Comparison of ENCODE assay signal across 9 mouse cellular contexts in genomic region chr1:119503181-119503580, GRCm38 (mm10). TPM values are rescaled to one million over a fixed set of nuclear protein-coding genes. Genes with fewer than 3 reads are reported as not detected.
DNase-seq lines count a peak whose midpoint lies in the region; ATAC-seq and TF ChIP-seq lines count a peak whose summit lies in the region.
"Had no signal": no experiment of that assay in that cellular context is flagged by ENCODE, and none has a peak within 500 bp of the region (broad histone marks: within the 10 kb centered on the region; RNA-seq: fewer than 3 reads in every experiment).

No protein-coding gene starts in this region.

- no peak overlapping the region for H3K27ac ChIP-seq in liver, embryonic 12.5 days
- H3K27ac ChIP-seq in stomach, postnatal 0 days (replicated peaks): no peak overlapping the region

- peak; percentile 41 for DNase-seq in adrenal gland, postnatal 14 days
- DNase-seq in adrenal gland, adult 2 months: no peak
- DNase-seq in stomach, postnatal 0 days (ENCODE audit: low spot score): no peak
- DNase-seq in layer of hippocampus, postnatal 14 days (ENCODE audit: low spot score in 2 of 2): no peak
- DNase-seq in frontal cortex, postnatal 36 days (ENCODE audit: low spot score in 2 of 2): no peak
- DNase-seq: adrenal gland, postnatal 10 days had no signal

- peaks cover 3% of the 10 kb centered on the region; the same call in 1 of the 2 replicates for H3K9me3 ChIP-seq in megakaryocyte, embryonic 14.5 days
- no peaks in the 10 kb centered on the region for H3K9me3 ChIP-seq in liver, embryonic 12.5 days (replicated peaks)
- no peaks in the 10 kb centered on the region for H3K9me3 ChIP-seq in stomach, postnatal 0 days (ENCODE audit: control insufficient read depth, low read length)

- no peak for ATAC-seq in megakaryocyte, adult 5-6 weeks (ENCODE audit: poor library complexity, severe bottlenecking)
- ATAC-seq in liver, embryonic 12.5 days: no peak
- ATAC-seq in stomach, postnatal 0 days (ENCODE audit: low FRiP score, low TSS enrichment): no peak

- H3K9ac ChIP-seq in liver, embryonic 12.5 days: peak overlapping the region; percentile 76; the same call in 1 of the 2 replicates
- H3K9ac ChIP-seq in stomach, postnatal 0 days (ENCODE audit: low read length): peak overlapping the region; percentile 83

- peaks cover 19% of the 10 kb centered on the region for H3K27me3 ChIP-seq in megakaryocyte, embryonic 14.5 days (replicated peaks)
- peaks cover 21% of the 10 kb centered on the region for H3K27me3 ChIP-seq in liver, embryonic 12.5 days (replicated peaks)
- no peaks in the 10 kb centered on the region for H3K27me3 ChIP-seq in stomach, postnatal 0 days (ENCODE audit: control insufficient read depth, insufficient read depth, low read length)

- peaks cover 38% of the 10 kb centered on the region for H3K36me3 ChIP-seq in megakaryocyte, embryonic 14.5 days (replicated peaks; ENCODE audit: low read length)
- H3K36me3 ChIP-seq in liver, embryonic 12.5 days: peaks cover 13% of the 10 kb centered on the region
- peaks cover 3% of the 10 kb centered on the region; the same call in 1 of the 2 replicates for H3K36me3 ChIP-seq in stomach, postnatal 0 days (ENCODE audit: control insufficient read depth, insufficient read depth, low read length)

- TF ChIP-seq EP300 in stomach, postnatal 0 days (optimal IDR thresholded peaks at IDR 0.05): no peak

- H3K4me1 ChIP-seq in megakaryocyte, embryonic 14.5 days: peaks cover 84% of the 10 kb centered on the region
- peaks cover 56% of the 10 kb centered on the region for H3K4me1 ChIP-seq in liver, embryonic 12.5 days
- H3K4me1 ChIP-seq in stomach, postnatal 0 days (replicated peaks; ENCODE audit: control insufficient read depth, insufficient read depth): 0 out of 2 replicates have a peak, but pooled peaks cover 2% of the 10 kb centered on the region

- peak overlapping the region; percentile 88 for H3K4me2 ChIP-seq in liver, embryonic 12.5 days
- peak overlapping the region; percentile 72 for H3K4me2 ChIP-seq in stomach, postnatal 0 days (replicated peaks; ENCODE audit: low read depth)

- 52% methylated on average over 3 of the region's 3 CpGs for WGBS in liver, embryonic 12.5 days (ENCODE audit: insufficient replicate concordance)
- 50% methylated on average over 3 of the region's 3 CpGs for WGBS in stomach, postnatal 0 days

- no peak for TF ChIP-seq CTCF in stomach, postnatal 0 days (IDR thresholded peaks at IDR 0.05; ENCODE audit: low read depth)

- peak overlapping the region; percentile 100 for H3K4me3 ChIP-seq in megakaryocyte, embryonic 14.5 days (replicated peaks)
- peak overlapping the region; percentile 71 for H3K4me3 ChIP-seq in liver, embryonic 12.5 days
- H3K4me3 ChIP-seq in stomach, postnatal 0 days (ENCODE audit: low read depth, low read length): peak overlapping the region; percentile 87

RNA-seq across cellular contexts. Expression of gene Ralb, which starts 1.4 kb away (rescaled TPM):
- 58.1 and 60.8 TPM in 2 replicates for total RNA-seq in adrenal gland, postnatal 14 days (2021)
- 10 to 100 TPM; 60.0 to 60.4 TPM for total RNA-seq in adrenal gland, adult 2 months (2021)
- 40.7 and 46.7 TPM in 2 replicates for polyA plus RNA-seq in adrenal gland, adult 2 months (2012; rRNA removed)
- polyA plus RNA-seq in megakaryocyte, embryonic 14.5 days (2012; ENCODE audit: insufficient read depth, low replicate concordance): 14.6 and 45.9 TPM in 2 replicates
- total RNA-seq in megakaryocyte, adult 5-6 weeks (2015): 33.8 and 33.9 TPM in 2 replicates
- total RNA-seq in megakaryocyte, adult 5-6 weeks (2017): 67.8 and 72.4 TPM in 2 replicates
- 58.2 and 58.8 TPM in 2 replicates for polyA plus RNA-seq in liver, embryonic 12.5 days (2016; fragmentation: Nextera tagmentation; extraction: Ambion mirVana)
- 102 TPM in 2 replicates for polyA plus RNA-seq in stomach, postnatal 0 days (2015; fragmentation: Nextera tagmentation; extraction: Ambion mirVana)
- 10 to 100 TPM; 27.2 to 29.1 TPM for total RNA-seq in layer of hippocampus, postnatal 14 days (2021)

RNA-seq across cellular contexts. Expression of gene Tmem185b, which starts 22.8 kb away (rescaled TPM):
- 19.6 and 20.8 TPM in 2 replicates for total RNA-seq in adrenal gland, postnatal 14 days (2021)
- 10 to 100 TPM; 18.3 to 26.8 TPM for total RNA-seq in adrenal gland, adult 2 months (2021)
- polyA plus RNA-seq in adrenal gland, adult 2 months (2012; rRNA removed): 45.4 and 56.5 TPM in 2 replicates
- 16.4 and 19.8 TPM in 2 replicates for polyA plus RNA-seq in megakaryocyte, embryonic 14.5 days (2012; ENCODE audit: insufficient read depth, low replicate concordance)
- total RNA-seq in megakaryocyte, adult 5-6 weeks (2015): 24.9 and 25.0 TPM in 2 replicates
- total RNA-seq in megakaryocyte, adult 5-6 weeks (2017): 14.6 and 19.3 TPM in 2 replicates
- 11.6 and 11.7 TPM in 2 replicates for polyA plus RNA-seq in liver, embryonic 12.5 days (2016; fragmentation: Nextera tagmentation; extraction: Ambion mirVana)
- 12.6 and 13.2 TPM in 2 replicates for polyA plus RNA-seq in stomach, postnatal 0 days (2015; fragmentation: Nextera tagmentation; extraction: Ambion mirVana)
- total RNA-seq in layer of hippocampus, postnatal 14 days (2021): 10 to 100 TPM; 13.3 to 13.5 TPM
